Mouse (Mus musculus) kidney, adult 9 months (tissue): ENCODE measurements around the gene Arhgap42.

ENCODE experiments used
- DNase-seq: peaks from one replicate; pipeline ENCODE4 v3.0.0; 2022

The Arhgap42 gene

DNA sequence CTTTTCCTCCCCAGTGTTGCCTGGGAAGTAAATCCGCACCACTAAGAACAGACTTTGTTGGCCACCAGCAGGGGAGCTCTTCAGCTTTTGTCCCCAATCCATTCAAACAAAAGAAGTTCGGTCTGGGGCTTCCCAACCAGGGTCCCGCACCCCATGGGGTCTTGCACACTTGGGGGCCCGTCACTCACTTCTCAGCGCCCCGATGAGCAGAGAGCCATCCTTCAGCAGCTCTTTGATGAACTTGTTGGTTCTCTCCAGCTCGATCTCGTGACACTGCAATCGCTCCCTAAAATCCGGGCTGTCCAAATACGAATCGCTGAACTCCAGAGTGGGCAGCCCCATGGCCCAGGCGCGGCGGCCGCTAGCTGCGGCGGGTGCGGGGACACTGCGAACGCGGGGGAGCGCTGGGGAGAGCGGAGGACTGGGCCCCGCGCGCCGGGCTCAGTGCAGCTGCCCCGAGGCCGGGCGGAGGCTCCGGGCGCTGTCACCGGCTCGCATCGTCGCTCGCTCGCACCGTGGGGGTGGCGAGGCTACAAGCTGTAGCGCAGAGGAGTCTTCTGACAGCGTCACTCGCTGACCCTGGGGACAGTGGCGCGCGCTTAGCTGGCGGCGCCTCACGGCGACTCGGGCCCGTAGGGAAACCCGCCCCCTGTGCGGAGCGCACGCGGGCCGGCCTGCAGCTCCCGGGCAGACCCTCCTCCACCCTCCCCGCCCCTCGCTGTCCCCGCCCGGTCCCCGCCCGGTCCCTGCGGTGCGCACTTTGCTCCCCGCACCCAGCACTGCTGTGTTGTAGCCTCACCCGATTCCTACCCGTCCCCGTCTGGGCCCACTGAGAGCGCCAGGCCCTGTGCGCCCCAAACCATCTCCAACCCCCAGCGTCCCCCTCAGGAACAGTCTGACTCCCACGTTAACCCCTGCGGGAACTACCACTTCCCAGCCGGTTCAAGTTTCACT is at the start of gene Arhgap42:
Arhgap42 (minus strand) TSS at position 664 of the 954 bp plus-strand sequence.
- DNase-seq, result peak; percentile 70

DNA sequence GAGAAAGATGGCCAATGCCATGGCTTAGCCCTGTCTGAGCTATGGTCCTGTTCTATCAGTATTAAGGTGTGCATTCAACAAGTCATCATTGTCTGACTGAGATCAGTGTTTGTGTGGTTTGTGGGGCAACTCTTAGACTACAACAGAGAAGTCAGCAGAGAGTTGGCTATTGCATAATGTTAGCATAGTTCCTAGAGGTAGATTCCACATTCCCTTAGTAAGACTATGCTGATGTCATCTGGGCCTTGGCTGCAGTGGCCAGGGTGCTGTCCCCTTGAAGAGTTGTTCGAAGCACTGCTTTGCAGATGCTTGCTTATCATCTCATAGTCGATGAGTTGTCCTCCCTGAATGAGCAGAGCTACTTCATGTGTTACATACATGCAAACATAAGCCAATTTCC is 49.2 kb upstream of the Arhgap42 start:
- DNase-seq, result no peak

GRCm38 (mm10) chr9:9269305-9269704 is 30.4 kb upstream of the Arhgap42 start:
- no peak for DNase-seq

- peak; percentile 24 for DNase-seq
Observed at GRCm38 (mm10) chr9:9267606-9268601, 29.0 kb upstream of the Arhgap42 start.

DNA sequence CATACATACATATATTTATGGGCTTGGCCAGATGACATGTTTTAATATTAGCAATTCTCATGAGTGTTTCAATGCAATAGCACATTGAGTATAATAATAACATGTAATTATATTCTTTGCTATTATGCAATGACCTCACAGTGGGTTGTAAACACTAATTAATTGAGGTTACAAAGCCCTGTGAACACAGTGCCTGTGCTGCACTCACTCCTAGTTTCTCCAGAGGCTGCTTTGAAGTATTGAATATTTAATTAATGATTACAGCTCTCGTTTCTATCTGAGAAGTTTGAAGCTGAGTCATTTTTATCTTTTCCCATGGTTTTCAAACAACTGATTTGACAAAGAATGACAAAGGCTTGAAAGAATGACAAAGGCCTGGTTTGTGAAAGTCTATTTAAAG is 24.6 kb upstream of the Arhgap42 start:
- no peak for DNase-seq

DNA sequence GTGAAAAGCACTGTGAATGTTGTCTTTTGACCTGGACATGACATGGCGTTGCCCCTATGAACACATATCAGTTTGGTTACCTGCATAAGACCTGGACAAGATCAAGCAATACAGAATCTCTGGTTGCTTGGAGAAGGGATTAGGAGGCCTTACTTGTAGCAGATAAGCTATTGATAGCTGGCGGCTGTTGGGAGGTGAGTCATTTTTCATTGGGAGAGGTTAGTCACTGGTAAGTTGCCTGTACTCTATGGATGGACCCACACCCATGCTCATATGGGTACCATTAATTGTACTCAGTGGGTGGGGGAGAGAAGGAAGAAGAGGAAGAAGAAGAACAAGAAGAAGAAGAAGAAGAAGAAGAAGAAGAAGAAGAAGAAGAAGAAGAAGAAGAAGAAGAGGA is 23.6 kb upstream of the Arhgap42 start:
- no peak for DNase-seq

DNA sequence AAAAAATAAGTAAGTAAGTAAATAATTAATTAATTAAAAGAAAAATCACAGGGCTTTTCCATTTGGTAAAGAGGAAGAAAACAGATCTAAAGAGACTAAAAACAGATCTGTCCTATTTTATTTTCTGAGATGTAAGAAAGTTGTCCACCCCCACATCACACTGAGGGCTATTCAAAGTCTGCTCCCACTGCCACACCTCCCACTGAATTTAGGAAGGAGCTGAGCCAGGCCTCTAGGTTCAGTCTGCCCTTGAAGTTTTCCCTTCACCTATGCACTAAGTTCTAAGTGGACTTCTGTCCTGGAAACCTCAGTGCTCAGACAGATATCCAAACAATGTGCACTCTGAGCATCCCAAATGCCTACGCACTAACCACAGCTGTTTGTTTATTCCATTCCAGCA is 15.9 kb upstream of the Arhgap42 start:
- DNase-seq, result no peak

GRCm38 (mm10) chr9:9248529-9248928 is 9.6 kb upstream of the Arhgap42 start:
- DNase-seq, result no peak

- no peak for DNase-seq
Observed at GRCm38 (mm10) chr9:9245994-9246393, 7.1 kb upstream of the Arhgap42 start.

DNA sequence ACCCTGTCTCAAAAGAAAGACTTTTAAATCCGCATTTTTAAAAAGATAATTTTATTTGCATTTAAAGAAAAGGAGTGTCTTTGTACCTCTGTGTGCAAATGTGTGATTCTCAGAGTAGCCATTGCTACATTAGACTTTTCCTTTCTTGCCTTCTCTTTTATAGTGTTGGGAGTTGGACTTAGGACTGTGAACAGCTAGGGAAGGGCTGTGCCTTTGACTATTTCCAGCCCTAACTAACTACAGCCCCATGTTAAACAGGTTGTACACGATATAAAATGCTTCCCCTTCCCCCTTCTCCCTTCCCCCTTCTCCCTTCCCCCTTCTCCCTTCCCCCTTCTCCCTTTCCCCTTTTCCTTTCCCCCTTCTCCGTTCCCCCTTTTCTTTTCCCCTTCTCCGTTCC is 4.9 kb upstream of the Arhgap42 start:
- DNase-seq, result no peak

DNA sequence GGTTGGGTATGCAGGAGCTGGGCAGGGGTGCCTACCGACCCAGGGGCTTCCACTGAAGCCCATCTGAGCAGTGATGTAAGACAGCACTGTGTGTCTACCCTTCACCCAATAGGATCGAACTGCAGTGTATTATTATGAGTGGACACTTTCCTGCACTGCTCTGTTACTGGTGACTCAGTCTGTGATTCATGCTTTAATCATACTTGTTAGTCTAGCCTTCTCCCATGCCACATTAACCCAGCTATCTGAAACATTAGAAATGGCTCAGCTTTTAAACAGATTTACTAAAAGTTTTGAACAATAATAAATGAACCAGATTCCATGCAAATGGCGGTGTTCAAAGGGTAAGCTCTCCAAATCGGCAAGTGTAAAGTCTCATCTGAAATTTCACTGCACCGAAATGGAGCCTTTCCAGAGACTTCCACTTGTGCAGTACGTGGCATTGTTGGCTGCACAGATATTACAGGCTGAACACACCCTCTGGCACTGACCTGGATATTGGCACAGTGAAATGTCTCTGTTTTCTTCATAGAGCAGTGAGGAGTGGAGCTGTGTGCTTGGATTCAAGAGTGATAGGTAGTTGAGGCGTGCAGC is 2.4 kb upstream of the Arhgap42 start:
- DNase-seq, result no peak

- DNase-seq, result peak; percentile 87
Observed at GRCm38 (mm10) chr9:9237511-9237910, 1.4 kb downstream of the Arhgap42 start.

DNA sequence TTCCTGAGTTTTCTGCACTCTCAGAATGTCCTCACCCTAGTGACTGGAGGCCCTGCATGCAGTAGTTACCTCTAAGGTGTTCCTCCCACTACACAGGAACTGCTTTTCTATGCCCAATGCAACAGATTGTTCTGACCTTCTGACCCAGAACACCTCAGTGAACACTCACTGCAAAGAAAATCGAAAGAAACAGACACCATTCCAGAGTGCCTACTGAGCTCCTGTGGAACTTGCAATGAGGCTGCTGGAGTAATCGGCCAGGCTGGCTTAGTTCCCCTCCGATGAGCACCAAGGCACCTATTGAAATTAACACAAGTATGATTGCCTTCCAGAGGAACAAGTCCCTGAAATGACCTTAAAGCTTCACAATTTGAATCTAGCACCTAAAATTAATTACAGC is 9.2 kb downstream of the Arhgap42 start:
- DNase-seq, result no peak

- DNase-seq, result no peak
Observed at GRCm38 (mm10) chr9:9224837-9225236, 14.1 kb downstream of the Arhgap42 start.

- DNase-seq, result no peak
Observed at GRCm38 (mm10) chr9:9223384-9223783, 15.5 kb downstream of the Arhgap42 start.

GRCm38 (mm10) chr9:9221950-9222486 is 16.9 kb downstream of the Arhgap42 start:
- DNase-seq, result peak; percentile 74

DNA sequence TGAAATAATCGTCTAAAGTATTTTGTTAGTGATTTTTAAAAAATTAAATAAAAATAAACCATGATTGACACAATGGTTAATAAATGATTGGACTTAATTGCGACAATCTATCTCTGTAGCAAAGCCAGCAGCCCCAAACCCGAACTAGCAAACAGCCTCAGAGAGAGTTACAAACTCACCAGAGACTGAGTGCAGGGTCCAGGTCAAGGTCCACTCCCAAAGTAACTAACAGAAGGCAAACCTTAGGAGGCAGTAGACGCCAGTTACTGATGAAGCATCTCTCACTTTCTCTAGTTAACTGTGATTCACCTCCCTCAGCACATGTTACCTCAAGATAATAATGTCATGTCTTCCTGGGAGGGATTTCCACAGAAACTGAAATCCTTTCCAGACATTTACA is 17.7 kb downstream of the Arhgap42 start:
- peak; percentile 92 for DNase-seq

DNA sequence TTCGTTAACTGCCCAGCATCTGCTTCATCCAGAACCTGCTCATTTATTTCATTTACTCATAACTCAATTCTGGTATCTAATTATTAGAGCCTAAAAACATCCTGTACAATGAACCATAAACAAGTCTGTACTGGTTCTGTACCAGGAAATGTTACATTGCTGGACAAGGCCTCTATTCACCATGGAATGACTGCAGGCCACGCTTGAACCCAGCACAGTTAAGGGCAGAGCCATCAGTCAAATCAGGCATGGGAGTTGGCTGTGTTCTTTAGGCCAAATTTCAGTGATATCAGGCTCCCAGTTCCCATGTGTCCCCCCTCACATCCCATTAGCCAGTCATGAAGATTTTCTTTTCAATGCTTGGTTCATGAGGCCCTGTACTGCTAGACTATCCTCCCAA is 20.6 kb downstream of the Arhgap42 start:
- no peak for DNase-seq

GRCm38 (mm10) chr9:9214849-9215248 is 24.1 kb downstream of the Arhgap42 start:
- DNase-seq, result no peak

DNA sequence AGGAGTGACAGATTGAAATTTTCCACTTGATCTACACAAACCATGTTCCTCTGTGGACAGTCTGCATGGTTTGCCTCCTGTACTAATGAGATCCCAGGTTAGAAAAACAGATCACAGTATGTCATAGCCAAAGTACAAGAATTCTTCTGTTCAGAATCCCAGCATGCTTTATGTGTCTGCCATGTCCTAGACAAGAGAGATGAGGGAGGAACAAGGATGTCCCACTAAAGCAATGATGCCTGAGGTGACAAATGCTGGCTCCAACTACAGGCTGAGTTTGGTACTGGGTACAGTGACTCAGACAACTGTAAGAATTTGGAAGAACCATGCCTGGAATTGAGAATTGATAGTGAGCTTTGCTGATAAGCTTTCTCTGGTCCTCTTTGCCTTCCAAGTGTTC is 24.6 kb downstream of the Arhgap42 start:
- no peak for DNase-seq

DNA sequence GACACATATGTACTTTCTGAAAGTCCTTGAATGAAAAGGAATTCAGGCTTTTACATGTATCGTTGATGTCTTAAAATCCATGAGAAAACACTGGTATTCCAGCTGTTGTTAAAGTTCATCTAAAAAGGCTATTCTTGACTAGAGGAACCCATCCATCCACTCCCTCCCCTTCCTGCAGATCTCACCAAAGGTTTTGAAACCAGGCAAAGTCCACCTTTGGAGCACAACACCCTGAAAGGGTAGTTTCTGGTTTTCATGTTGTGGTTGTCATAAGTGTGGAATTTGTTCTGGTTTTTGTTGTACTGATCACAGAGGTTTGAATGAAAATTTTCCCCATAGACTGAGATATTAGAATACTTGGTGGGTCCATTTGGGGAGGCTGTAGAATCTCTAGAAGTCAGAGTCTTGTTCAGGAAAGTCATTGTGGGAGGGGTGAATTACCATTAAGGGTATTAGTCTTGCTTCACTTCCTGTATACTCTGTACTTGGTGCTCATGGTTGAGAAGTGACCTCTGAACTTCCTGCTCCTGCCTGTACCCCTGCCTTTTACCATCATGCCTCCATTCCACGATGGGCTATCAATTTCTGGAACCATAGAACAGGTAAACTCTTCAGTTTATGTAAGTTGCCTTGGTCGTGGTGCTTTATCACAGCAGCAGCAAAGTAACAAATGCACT is 27.4 kb downstream of the Arhgap42 start:
- DNase-seq, result peak; percentile 49

DNA sequence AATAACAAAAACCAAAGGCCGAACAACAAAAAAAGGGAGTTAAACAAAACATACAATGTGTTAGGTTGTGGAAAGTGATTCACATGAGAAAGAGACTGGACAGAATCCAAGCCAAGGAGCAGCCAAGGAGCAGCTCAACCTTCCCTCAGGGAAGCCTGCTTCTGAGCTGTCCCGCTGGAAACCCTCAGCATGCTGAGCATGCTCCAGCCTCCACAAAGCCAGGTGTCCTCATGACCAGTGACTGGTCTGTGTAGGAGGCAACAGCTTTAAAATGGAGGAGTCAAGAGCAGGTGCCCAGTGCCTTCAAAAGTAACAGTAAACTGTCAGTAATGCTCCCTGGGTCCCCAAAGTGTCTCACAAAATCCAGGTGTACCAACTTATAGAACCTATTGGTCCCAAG is 28.4 kb downstream of the Arhgap42 start:
- DNase-seq, result no peak
